Mouse (Mus musculus): ENCODE results near the gene Gabra4. TPM values are rescaled to one million over a fixed set of nuclear protein-coding genes. Genes with fewer than 3 reads are reported as not detected.
"Not testable (repeated sequence)": the region's sequence is repeated elsewhere in the genome, so short reads cannot be mapped to it uniquely, and the experiment has no call there.

Gabra4 gene
- polyA plus RNA-seq, 1 experiment from 2014 or later = 9.0 TPM

GRCm38 (mm10) chr5:71593745-71594255, 64.3 kb downstream of the Gabra4 start:
- Histone ChIP-seq H3K9ac (replicated peaks; ENCODE audit: low read depth, low read length) (no peak overlapping the region), H3K4me1 (ENCODE audit: control insufficient read depth, insufficient read depth, low read length) (no peaks in the 10 kb centered on the region), H3K9me3 (ENCODE audit: control insufficient read depth, low read depth, low read length) (no peaks in the 10 kb centered on the region), H3K4me3 (ENCODE audit: low read depth, low read length) (no peak overlapping the region), H3K4me2 (replicated peaks; ENCODE audit: low read depth, low read length) (no peak overlapping the region), H3K27me3 (ENCODE audit: control insufficient read depth, insufficient read depth, low read length) (no peaks in the 10 kb centered on the region), H3K27ac (ENCODE audit: low read length) (no peak overlapping the region), H3K36me3 (ENCODE audit: control insufficient read depth, insufficient read depth, low read length) (no peaks in the 10 kb centered on the region)
- no peak for ATAC-seq (ENCODE audit: insufficient number of reproducible peaks, insufficient read depth, low FRiP score, low read depth)
- WGBS = 81% methylated on average over 2 of the region's 2 CpGs

DNA sequence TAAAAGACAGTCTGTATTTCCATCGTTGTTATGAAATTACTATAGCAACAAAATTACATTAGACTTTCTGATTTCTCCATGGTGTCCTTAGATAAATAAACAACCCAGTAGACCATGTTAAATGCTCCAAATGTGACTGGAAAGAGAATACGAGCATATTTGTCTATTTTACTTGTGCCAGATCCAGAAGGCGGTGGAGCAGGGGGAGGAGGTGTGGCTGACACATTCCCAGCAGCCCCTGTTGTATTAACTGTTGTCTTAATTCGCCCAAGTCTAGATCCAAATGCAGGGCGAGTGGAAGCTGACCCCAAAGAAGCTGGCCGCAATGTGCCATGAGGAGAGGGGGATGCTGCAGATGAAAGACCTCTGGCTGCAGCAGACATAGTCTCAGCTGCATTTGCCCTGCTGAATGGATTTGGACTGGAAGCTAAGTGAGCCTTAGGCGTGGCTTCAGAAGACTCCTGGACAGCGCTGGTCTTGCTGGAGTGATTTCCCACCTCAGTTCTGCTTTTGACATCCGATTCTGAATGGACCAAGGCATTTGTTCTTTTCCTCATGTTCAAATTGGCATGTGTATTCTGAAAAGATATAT, 86.4 kb downstream of the Gabra4 start:
- H3K4me3 ChIP-seq (ENCODE audit: low read depth, low read length) = no peak overlapping the region
- H3K27me3 ChIP-seq (ENCODE audit: control insufficient read depth, insufficient read depth, low read length) = no peaks in the 10 kb centered on the region
- ATAC-seq (ENCODE audit: insufficient number of reproducible peaks, insufficient read depth, low FRiP score, low read depth) = no peak
- no peaks in the 10 kb centered on the region for H3K9me3 ChIP-seq (ENCODE audit: control insufficient read depth, low read depth, low read length)
- no peaks in the 10 kb centered on the region for H3K4me1 ChIP-seq (ENCODE audit: control insufficient read depth, insufficient read depth, low read length)
- H3K27ac ChIP-seq (ENCODE audit: low read length) = no peak overlapping the region
- H3K4me2 ChIP-seq (replicated peaks; ENCODE audit: low read depth, low read length) = no peak overlapping the region
- H3K9ac ChIP-seq (replicated peaks; ENCODE audit: low read depth, low read length) = no peak overlapping the region
- H3K36me3 ChIP-seq (ENCODE audit: control insufficient read depth, insufficient read depth, low read length) = no peaks in the 10 kb centered on the region
- 77% methylated on average over 9 of the region's 9 CpGs for WGBS

DNA sequence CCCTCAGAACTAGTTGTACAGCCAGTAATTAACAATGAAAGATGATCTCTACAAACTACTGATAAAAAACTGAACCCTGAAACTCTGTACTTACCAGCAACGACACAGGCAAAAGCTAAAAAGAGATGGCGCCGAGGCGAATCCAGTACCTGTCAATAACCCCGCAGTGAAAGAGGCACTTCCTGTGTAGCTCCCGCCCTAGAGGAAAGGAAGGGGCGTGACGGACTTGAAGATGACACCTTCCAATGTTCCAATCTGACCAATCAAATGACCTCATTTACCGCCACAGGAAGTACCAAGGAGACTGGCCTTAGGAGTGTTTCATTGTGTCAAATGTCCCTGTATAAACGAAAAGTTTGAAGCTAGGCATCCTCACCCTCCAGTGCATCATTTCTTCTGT, 110.0 kb downstream of the Gabra4 start, which contains the start of gene Cox7b2:
TSS of gene Cox7b2 (minus strand) at position 127 of the 400 bp plus-strand sequence.
- H3K4me2 ChIP-seq (replicated peaks; ENCODE audit: low read depth, low read length) = no peak within 1 kb of the TSS
- no peak within 1 kb of the TSS for H3K4me3 ChIP-seq (ENCODE audit: low read depth, low read length)
- no peak within 1 kb of the TSS for H3K9ac ChIP-seq (replicated peaks; ENCODE audit: low read depth, low read length)
- no peak within 1 kb of the TSS for H3K27ac ChIP-seq (ENCODE audit: low read length)
- no peaks in the 10 kb centered on the region for H3K36me3 ChIP-seq (ENCODE audit: control insufficient read depth, insufficient read depth, low read length)
- H3K27me3 ChIP-seq (ENCODE audit: control insufficient read depth, insufficient read depth, low read length) = no peaks in the 10 kb centered on the region
- H3K4me1 ChIP-seq (ENCODE audit: control insufficient read depth, insufficient read depth, low read length) = no peaks in the 10 kb centered on the region
- H3K9me3 ChIP-seq (ENCODE audit: control insufficient read depth, low read depth, low read length) = no peaks in the 10 kb centered on the region
- no peak for ATAC-seq (ENCODE audit: insufficient number of reproducible peaks, insufficient read depth, low FRiP score, low read depth)
- 91% methylated on average over 10 of the region's 10 CpGs for WGBS

- no peak overlapping the region for H3K27ac ChIP-seq (ENCODE audit: low read length)
- H3K4me2 ChIP-seq (replicated peaks; ENCODE audit: low read depth, low read length) = no peak overlapping the region
- H3K4me1 ChIP-seq (ENCODE audit: control insufficient read depth, insufficient read depth, low read length) = no peaks in the 10 kb centered on the region
- no peaks in the 10 kb centered on the region for H3K27me3 ChIP-seq (ENCODE audit: control insufficient read depth, insufficient read depth, low read length)
- H3K9me3 ChIP-seq (ENCODE audit: control insufficient read depth, low read depth, low read length) = no peaks in the 10 kb centered on the region
- no peak overlapping the region for H3K4me3 ChIP-seq (ENCODE audit: low read depth, low read length)
- no peak for ATAC-seq (ENCODE audit: insufficient number of reproducible peaks, insufficient read depth, low FRiP score, low read depth)
- no peak overlapping the region for H3K9ac ChIP-seq (replicated peaks; ENCODE audit: low read depth, low read length)
- H3K36me3 ChIP-seq (ENCODE audit: control insufficient read depth, insufficient read depth, low read length) = no peaks in the 10 kb centered on the region
Observed at GRCm38 (mm10) chr5:71545554-71545953, 112.6 kb downstream of the Gabra4 start.

- H3K4me3 ChIP-seq (ENCODE audit: low read depth, low read length); H3K27me3 ChIP-seq (ENCODE audit: control insufficient read depth, insufficient read depth, low read length); H3K36me3 ChIP-seq (ENCODE audit: control insufficient read depth, insufficient read depth, low read length); H3K27ac ChIP-seq (ENCODE audit: low read length); H3K9me3 ChIP-seq (ENCODE audit: control insufficient read depth, low read depth, low read length); ATAC-seq (ENCODE audit: insufficient number of reproducible peaks, insufficient read depth, low FRiP score, low read depth); H3K4me2 ChIP-seq (replicated peaks; ENCODE audit: low read depth, low read length); H3K4me1 ChIP-seq (ENCODE audit: control insufficient read depth, insufficient read depth, low read length); H3K9ac ChIP-seq (replicated peaks; ENCODE audit: low read depth, low read length): not testable (repeated sequence)
- 67% methylated on average over 7 of the region's 15 CpGs for WGBS
Observed at GRCm38 (mm10) chr5:71525486-71525885, 132.6 kb downstream of the Gabra4 start.

Other genes with a start within 250 kb of the Gabra4 start
- gene Cox7b2, start 110.1 kb downstream of the Gabra4 start, polyA plus RNA-seq (2014; fragmentation: Nextera tagmentation; extraction: Ambion mirVana) = not detected in 2 replicates
- gene Gabrb1, start 195 bp downstream of the Gabra4 start, polyA plus RNA-seq (2014; fragmentation: Nextera tagmentation; extraction: Ambion mirVana) = 1.9 and 3.3 TPM in 2 replicates

All from stomach, embryonic 14.5 days (tissue).